Mouse (Mus musculus) kidney, embryonic 16.5 days (tissue): ENCODE data around the gene Pomgnt2. TPM values are rescaled to one million over a fixed set of nuclear protein-coding genes. Genes with fewer than 3 reads are reported as not detected.

Experiments
- ATAC-seq: fragments of 200-750 bp; cut with Nextera tagmentation; 2 replicates; pipeline ENCODE4 v1.8.0; 2017; ENCODE audit warnings: moderate TSS enrichment; ENCODE audit not compliant: low FRiP score, low TSS enrichment
- H3K27ac ChIP-seq: fragments of 300-500 bp; sonication (generic); 2 replicates; pipeline ENCODE4 v1.5.1; 2014; ENCODE audit warnings: low read length
- H3K27me3 ChIP-seq: fragments of 300-500 bp; sonication (generic); 2 replicates; pipeline ENCODE4 v1.6.1; 2014; ENCODE audit warnings: low read length, control low read depth, mixed read lengths; ENCODE audit not compliant: insufficient read depth
- H3K36me3 ChIP-seq: fragments of 300-500 bp; sonication (generic); 2 replicates; pipeline ENCODE4 v1.6.1; 2014; ENCODE audit warnings: low read length, control low read depth, mixed read lengths; ENCODE audit not compliant: insufficient read depth
- H3K4me1 ChIP-seq: fragments of 300-500 bp; sonication (generic); 2 replicates; pipeline ENCODE4 v1.6.1; 2014; ENCODE audit warnings: low read length, control low read depth, mixed read lengths; ENCODE audit not compliant: insufficient read depth
- H3K4me2 ChIP-seq: fragments of 300-500 bp; sonication (generic); replicated peaks from 2 replicates; pipeline ENCODE4 v1.6.1; 2014; ENCODE audit warnings: low read depth, low read length
- H3K4me3 ChIP-seq: fragments of 300-500 bp; sonication (generic); 2 replicates; pipeline ENCODE4 v1.5.1; 2014; ENCODE audit warnings: mild to moderate bottlenecking, low read length
- H3K9ac ChIP-seq: fragments of 300-500 bp; sonication (generic); replicated peaks from 2 replicates; pipeline ENCODE4 v1.6.1; 2014; ENCODE audit warnings: low read length
- H3K9me3 ChIP-seq: fragments of 300-500 bp; sonication (generic); 2 replicates; pipeline ENCODE4 v1.6.1; 2016; ENCODE audit warnings: low read length, control low read depth
- WGBS: fragments of 180-500 bp; shearing (Covaris S2); extraction: QIAGEN DNeasy Blood & Tissue Kit; methylation state at CpG from one replicate; pipeline ENCODE4 v1.1.7; 2014; 5-methylcytosine and 5-hydroxymethylcytosine counted together
- polyA plus RNA-seq: library from polyadenylated mRNA; unstranded; fragments of >200 nt; fragmentation: Nextera tagmentation; extraction: Ambion mirVana; gene quantifications from 2 replicates; pipeline ENCODE4 v1.2.1, GENCODE M21; 2015

The Pomgnt2 gene
- polyA plus RNA-seq, 1 experiment from 2014 or later = 19.9 TPM

DNA sequence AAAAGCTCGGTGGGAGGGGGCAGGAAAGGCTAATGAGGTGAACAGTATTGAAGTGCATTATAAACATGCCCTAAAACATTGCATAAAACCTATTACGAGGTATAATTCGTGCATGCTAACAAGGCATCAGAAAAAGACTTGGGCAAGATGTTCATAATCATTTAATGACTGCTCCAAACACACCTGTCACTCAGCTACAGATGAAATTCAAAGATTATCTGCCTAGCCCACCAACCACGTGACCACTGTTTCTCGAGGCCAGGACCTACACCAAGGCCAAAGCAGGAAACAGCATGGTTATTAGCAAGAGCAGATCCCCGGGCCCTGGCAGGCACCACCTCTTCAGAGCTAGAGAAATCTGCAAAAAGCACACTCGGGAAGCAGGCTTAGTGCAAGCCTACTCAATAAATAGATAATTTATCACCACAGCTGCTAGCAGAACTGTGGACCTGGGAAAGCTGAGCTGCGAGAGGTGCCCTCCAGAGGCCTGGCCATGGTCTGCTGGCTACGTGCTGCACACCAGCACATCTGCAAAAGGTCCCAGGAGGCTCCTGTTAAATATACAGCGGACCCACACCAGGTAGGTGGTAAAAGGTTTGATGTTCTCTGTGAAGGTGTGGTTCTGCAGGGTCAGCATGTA lies 15.3 kb downstream of the Pomgnt2 start:
- peak; percentile 39; the same call in 1 of the 2 replicates for ATAC-seq
- H3K4me1 ChIP-seq = 0 out of 2 replicates have a peak, but pooled peaks cover 4% of the 10 kb centered on the region
- 0 out of 2 replicates have a peak, but pooled peaks cover 3% of the 10 kb centered on the region for H3K36me3 ChIP-seq
- no peaks in the 10 kb centered on the region for H3K27me3 ChIP-seq
- 53% methylated on average over 10 of the region's 10 CpGs for WGBS
- no peaks in the 10 kb centered on the region for H3K9me3 ChIP-seq
- H3K27ac ChIP-seq = no peak overlapping the region
- no peak overlapping the region for H3K4me3 ChIP-seq
- no peak overlapping the region for H3K4me2 ChIP-seq
- H3K9ac ChIP-seq = no peak overlapping the region

DNA sequence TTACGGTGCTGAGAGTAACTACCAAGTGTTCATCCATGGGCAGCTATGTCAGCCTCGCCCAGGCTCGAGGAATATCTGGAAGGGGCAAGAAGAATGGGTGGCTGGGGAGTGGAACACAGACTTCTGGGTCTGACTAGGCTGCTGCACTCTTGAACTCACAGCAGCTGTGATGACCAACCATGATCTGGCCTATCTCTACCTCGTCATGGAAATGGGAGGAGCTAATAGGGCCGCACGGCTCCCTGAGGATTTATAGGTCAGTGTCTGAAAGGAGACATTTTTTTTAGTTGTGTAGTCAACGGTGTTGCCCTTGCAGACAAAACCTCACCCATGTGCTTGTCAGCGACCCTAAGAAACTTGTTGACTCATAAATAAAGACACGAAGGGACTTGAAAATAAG lies 15.9 kb downstream of the Pomgnt2 start:
- H3K4me2 ChIP-seq = no peak overlapping the region
- H3K27me3 ChIP-seq = no peaks in the 10 kb centered on the region
- ATAC-seq = no peak
- 0 out of 2 replicates have a peak, but pooled peaks cover 3% of the 10 kb centered on the region for H3K36me3 ChIP-seq
- H3K9me3 ChIP-seq = no peaks in the 10 kb centered on the region
- H3K4me1 ChIP-seq = 0 out of 2 replicates have a peak, but pooled peaks cover 4% of the 10 kb centered on the region
- no peak overlapping the region for H3K9ac ChIP-seq
- WGBS = 59% methylated on average over 9 of the region's 9 CpGs
- no peak overlapping the region for H3K4me3 ChIP-seq
- H3K27ac ChIP-seq = no peak overlapping the region

DNA sequence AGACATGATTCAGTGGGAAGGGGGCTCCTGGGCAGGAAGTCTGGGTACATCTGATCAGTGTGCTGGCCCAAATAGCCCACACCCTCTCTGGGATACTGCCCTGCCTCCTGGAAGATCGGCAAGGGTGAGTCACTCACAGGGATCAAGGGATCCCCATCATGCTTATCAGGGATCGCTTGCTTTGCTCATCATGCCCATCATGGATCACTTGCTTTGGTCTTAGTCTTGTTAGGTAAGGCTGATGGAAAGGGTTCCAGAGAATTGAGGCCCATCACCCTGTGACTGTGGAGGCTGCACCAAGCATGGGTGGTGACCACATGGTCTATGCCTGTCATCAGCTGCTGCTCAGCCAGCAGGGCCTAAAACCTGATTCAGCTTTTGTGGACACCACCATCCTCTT lies 21.6 kb downstream of the Pomgnt2 start:
- no peak overlapping the region for H3K4me2 ChIP-seq
- H3K27me3 ChIP-seq = no peaks in the 10 kb centered on the region
- no peak overlapping the region for H3K9ac ChIP-seq
- H3K27ac ChIP-seq = no peak overlapping the region
- no peaks in the 10 kb centered on the region for H3K36me3 ChIP-seq
- ATAC-seq = no peak
- WGBS = 80% methylated on average over 2 of the region's 2 CpGs
- no peak overlapping the region for H3K4me3 ChIP-seq
- no peaks in the 10 kb centered on the region for H3K9me3 ChIP-seq
- no peaks in the 10 kb centered on the region for H3K4me1 ChIP-seq

DNA sequence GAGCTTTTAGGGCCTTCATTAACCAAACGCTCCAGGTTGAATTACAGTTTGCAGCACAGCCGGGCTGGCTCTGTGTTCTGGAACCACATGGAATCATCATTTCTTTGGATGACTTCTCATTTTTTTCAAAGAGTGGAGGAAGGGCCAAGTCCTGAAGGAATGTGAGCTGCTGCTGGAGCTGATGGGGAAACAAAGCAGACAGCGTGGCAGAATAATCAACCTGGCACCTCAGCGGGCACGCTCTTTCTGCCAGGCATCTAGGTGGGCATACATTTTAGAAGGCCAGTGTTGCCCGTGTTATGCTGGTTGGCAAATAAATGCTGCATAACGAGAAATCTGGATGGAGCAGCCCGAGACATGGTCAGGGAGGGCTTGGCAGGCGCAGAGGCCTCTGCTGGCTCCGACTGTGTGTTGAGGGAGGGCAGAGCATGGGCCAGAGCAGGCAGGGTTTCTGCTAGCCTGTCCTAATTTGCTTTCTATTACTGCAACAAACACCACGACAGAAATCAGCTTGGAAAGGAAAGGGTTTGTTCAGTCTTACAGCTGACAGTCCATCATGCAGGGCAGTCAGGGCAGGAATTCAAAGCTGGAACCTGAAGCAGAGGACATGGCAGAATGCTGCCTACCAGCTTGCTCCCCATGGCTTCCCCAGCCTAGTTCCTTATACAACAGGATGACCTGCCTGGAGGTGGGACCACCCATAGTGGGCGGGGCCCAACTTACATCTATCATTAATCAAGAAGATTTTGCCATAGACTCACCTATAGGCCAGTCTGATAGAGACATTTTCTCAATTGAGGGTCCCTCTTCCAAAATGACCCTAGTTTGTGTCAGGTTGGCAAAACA lies 22.5 kb downstream of the Pomgnt2 start:
- WGBS = 86% methylated on average over 12 of the region's 12 CpGs
- H3K27ac ChIP-seq = no peak overlapping the region

DNA sequence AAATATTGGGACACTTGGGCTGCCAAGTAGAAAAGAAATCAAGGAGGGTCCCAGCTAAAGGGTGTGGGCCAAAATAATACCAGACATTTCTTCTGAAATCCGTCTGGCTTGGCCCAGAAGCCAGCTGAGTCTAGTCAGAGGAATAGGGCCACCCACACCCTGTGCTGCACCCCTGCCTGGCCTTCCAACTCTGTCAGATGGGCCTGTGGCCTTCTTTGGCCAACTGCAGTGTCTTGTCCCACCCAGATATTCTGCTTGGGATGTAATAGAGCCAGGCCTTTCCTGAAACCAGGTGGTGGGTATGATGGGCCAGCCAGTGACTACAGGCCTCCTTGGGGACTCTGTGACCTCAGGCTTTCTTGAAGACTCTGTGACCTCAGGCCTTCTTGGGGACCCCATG lies 23.7 kb downstream of the Pomgnt2 start:
- Histone ChIP-seq H3K4me3 (no peak overlapping the region), H3K9me3 (no peaks in the 10 kb centered on the region), H3K4me1 (no peaks in the 10 kb centered on the region), H3K27ac (no peak overlapping the region), H3K27me3 (no peaks in the 10 kb centered on the region), H3K4me2 (no peak overlapping the region), H3K9ac (no peak overlapping the region), H3K36me3 (no peaks in the 10 kb centered on the region)
- no peak for ATAC-seq
- 55% methylated on average over 1 of the region's 1 CpGs for WGBS

More for the DNA sequence above, 22.5 kb downstream of the Pomgnt2 start:
- no peaks in the 10 kb centered on the region for H3K36me3 ChIP-seq
- H3K4me2 ChIP-seq = no peak overlapping the region
- H3K27me3 ChIP-seq = no peaks in the 10 kb centered on the region
- H3K9me3 ChIP-seq = no peaks in the 10 kb centered on the region
- ATAC-seq = no peak
- no peaks in the 10 kb centered on the region for H3K4me1 ChIP-seq
- no peak overlapping the region for H3K9ac ChIP-seq
- no peak overlapping the region for H3K4me3 ChIP-seq

DNA sequence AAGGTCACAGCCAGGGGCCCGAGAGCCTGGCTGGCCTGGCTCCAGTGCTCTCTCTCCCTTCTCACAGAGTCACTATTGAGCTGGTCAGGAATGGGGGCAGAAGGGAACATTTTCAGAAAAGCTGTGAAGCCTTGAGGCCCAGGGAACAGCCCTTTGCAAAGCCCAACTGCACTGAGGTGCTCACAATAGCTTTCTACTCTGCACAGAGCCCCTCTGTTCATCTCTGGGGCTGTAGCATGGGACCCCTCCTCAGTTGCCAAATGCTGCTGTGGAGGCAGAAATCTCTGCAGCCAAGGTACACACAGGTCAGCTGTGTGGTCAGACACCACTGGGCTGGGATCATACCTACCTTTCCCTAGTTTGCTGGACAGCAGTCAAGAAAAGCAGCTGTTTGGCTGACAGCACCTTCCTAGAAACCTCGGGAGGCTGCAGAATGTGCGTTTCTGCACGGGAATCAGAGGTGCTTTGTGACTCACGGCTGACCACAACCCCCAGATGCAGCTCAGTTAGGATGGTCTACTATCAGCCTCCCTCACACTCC lies 27.0 kb downstream of the Pomgnt2 start:
- H3K36me3 ChIP-seq = no peaks in the 10 kb centered on the region
- no peaks in the 10 kb centered on the region for H3K4me1 ChIP-seq
- 46% methylated on average over 5 of the region's 5 CpGs for WGBS
- H3K27me3 ChIP-seq = no peaks in the 10 kb centered on the region
- ATAC-seq = no peak
- H3K4me2 ChIP-seq = no peak overlapping the region
- H3K4me3 ChIP-seq = no peak overlapping the region
- no peak overlapping the region for H3K27ac ChIP-seq
- no peaks in the 10 kb centered on the region for H3K9me3 ChIP-seq
- no peak overlapping the region for H3K9ac ChIP-seq

DNA sequence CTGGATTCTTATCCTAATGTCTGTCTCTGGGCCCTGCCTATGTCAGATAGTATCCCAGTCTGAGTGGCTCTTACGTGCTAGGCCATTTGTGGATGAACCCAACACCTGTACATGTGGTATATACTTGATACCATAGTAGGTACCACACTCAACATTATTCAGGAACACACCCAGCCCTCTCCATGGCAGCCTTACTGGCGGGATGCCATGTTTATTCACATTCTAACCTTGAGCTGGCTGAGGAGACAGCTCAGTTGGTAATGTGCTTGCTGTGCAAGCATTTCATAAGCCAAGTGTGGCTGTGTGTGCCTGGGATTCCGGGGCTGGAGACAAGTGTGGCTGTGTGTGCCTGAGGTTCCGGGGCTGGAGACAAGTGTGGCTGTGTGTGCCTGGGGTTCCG lies 28.7 kb downstream of the Pomgnt2 start:
- H3K36me3 ChIP-seq = no peaks in the 10 kb centered on the region
- H3K27ac ChIP-seq = no peak overlapping the region
- no peaks in the 10 kb centered on the region for H3K4me1 ChIP-seq
- H3K9ac ChIP-seq = no peak overlapping the region
- H3K9me3 ChIP-seq = no peaks in the 10 kb centered on the region
- WGBS = 82% methylated on average over 5 of the region's 5 CpGs
- no peak overlapping the region for H3K4me3 ChIP-seq
- no peak for ATAC-seq
- no peak overlapping the region for H3K4me2 ChIP-seq
- H3K27me3 ChIP-seq = no peaks in the 10 kb centered on the region

DNA sequence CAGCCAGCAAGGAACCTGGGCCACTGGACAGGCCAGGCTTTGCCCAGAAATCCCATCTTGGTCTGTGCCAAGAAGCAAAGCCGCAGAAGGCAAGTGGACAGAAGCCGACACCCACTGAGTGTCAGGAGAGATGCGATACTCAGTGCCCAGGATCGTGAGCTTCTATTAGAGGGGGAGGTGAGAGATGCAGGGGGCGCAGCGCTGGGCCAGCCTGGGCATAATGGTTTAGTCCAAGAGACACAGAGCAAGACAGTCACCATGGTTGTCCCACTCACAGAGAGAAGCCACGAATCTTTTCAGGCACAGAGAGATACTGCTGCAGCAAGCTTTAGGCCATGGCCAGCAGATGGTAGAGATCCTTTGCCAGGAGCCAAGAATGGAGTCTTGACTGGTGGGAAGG lies 32.0 kb downstream of the Pomgnt2 start:
- no peak for ATAC-seq
- WGBS = 84% methylated on average over 7 of the region's 7 CpGs

DNA sequence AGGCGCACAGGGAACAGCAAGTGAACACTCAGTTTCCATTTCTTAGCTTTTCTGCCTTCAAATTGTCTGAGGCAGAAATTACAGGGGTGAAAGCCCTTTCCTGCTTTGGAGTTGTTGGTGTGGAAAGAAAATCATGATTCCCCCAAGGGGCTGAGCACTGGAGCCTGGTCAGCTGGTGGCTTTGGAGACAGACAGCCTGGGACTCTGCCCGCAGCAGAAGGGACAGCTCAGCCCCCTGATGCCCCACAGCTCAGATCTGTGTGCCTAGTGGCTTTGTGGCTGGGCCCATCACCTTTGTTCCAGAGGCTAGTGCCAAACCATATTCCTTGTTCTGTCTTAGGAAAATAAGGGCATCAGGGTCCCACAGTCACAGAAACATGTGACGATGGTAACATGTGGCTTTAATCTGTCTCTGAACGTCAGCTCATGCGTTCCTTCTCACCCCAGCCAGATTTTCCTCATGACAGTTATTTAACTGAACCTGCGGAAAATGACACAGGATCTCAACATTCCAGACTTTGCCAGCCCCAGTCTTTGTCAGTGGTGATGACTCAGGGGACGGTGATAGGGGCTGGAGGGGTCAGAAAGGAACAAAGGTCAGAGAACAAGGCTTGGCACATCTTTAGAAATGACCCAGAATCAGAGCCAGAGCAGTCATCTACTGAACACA lies 36.8 kb downstream of the Pomgnt2 start:
- Histone ChIP-seq H3K9me3 (no peaks in the 10 kb centered on the region), H3K27ac (no peak overlapping the region), H3K4me2 (no peak overlapping the region), H3K4me1 (no peaks in the 10 kb centered on the region), H3K9ac (no peak overlapping the region), H3K4me3 (no peak overlapping the region), H3K36me3 (no peaks in the 10 kb centered on the region), H3K27me3 (no peaks in the 10 kb centered on the region)
- no peak for ATAC-seq
- 50% methylated on average over 7 of the region's 7 CpGs for WGBS

More for the DNA sequence above, 32.0 kb downstream of the Pomgnt2 start:
- Histone ChIP-seq H3K4me1 (no peaks in the 10 kb centered on the region), H3K9me3 (no peaks in the 10 kb centered on the region), H3K4me3 (no peak overlapping the region), H3K27ac (no peak overlapping the region), H3K9ac (no peak overlapping the region), H3K4me2 (no peak overlapping the region), H3K27me3 (no peaks in the 10 kb centered on the region), H3K36me3 (no peaks in the 10 kb centered on the region)
